Mouse (Mus musculus) heart, postnatal 4 days (tissue): ENCODE data around the gene Slc22a14. TPM values are rescaled to one million over a fixed set of nuclear protein-coding genes. Genes with fewer than 3 reads are reported as not detected.
"Not testable (repeated sequence)": the region's sequence is repeated elsewhere in the genome, so short reads cannot be mapped to it uniquely, and the experiment has no call there.

Source experiments
- DNase-seq: peaks from one replicate; pipeline ENCODE4 v3.0.0; 2021
- total RNA-seq, 2 experiments: library from RNA; stranded (reverse); gene quantifications; 2 replicates each; pipeline ENCODE4 v1.2.3; 2021

Slc22a14 gene
- total RNA-seq, 2 experiments from 2014 or later = 0.27 TPM; not detected in 1

- no peak for DNase-seq
Measured at GRCm38 (mm10) chr9:119256161-119256560, 109.2 kb downstream of the Slc22a14 start.

- DNase-seq = no peak
Measured at GRCm38 (mm10) chr9:119255096-119255495, 110.3 kb downstream of the Slc22a14 start.

- no peak for DNase-seq
Measured at GRCm38 (mm10) chr9:119254187-119254586, 111.2 kb downstream of the Slc22a14 start.

GRCm38 (mm10) chr9:119247996-119248395 lies 117.4 kb downstream of the Slc22a14 start:
- no peak for DNase-seq

GRCm38 (mm10) chr9:119246826-119247225 lies 118.5 kb downstream of the Slc22a14 start:
- DNase-seq = peak; percentile 58

GRCm38 (mm10) chr9:119243981-119244380 lies 121.4 kb downstream of the Slc22a14 start:
- DNase-seq = no peak

- no peak for DNase-seq
Measured at GRCm38 (mm10) chr9:119241169-119241865, 124.0 kb downstream of the Slc22a14 start.

GRCm38 (mm10) chr9:119240286-119240997 lies 124.9 kb downstream of the Slc22a14 start:
- no peak for DNase-seq

GRCm38 (mm10) chr9:119239274-119239673 lies 126.1 kb downstream of the Slc22a14 start:
- no peak for DNase-seq

- DNase-seq = no peak
Measured at GRCm38 (mm10) chr9:119238796-119239195, 126.6 kb downstream of the Slc22a14 start.

GRCm38 (mm10) chr9:119231552-119231951 lies 133.8 kb downstream of the Slc22a14 start:
- no peak for DNase-seq

- DNase-seq = no peak
Measured at GRCm38 (mm10) chr9:119230829-119231228, 134.5 kb downstream of the Slc22a14 start.

- DNase-seq = no peak
Measured at GRCm38 (mm10) chr9:119220249-119220648, 145.1 kb downstream of the Slc22a14 start.

GRCm38 (mm10) chr9:119219667-119220066 lies 145.7 kb downstream of the Slc22a14 start:
- no peak for DNase-seq

- DNase-seq = not testable (repeated sequence)
Measured at GRCm38 (mm10) chr9:119215341-119215740, 150.0 kb downstream of the Slc22a14 start.

- no peak for DNase-seq
Measured at GRCm38 (mm10) chr9:119214601-119215000, 150.8 kb downstream of the Slc22a14 start.

- no peak for DNase-seq
Measured at GRCm38 (mm10) chr9:119212996-119213395, 152.4 kb downstream of the Slc22a14 start.

GRCm38 (mm10) chr9:119208998-119209397 lies 156.4 kb downstream of the Slc22a14 start, which contains the start of gene Slc22a13:
TSS of gene Slc22a13 (minus strand) at chr9:119209098.
- no peak for DNase-seq

GRCm38 (mm10) chr9:119207113-119207512 lies 158.2 kb downstream of the Slc22a14 start:
- DNase-seq = no peak

GRCm38 (mm10) chr9:119206666-119207065 lies 158.7 kb downstream of the Slc22a14 start:
- no peak for DNase-seq

- no peak for DNase-seq
Measured at GRCm38 (mm10) chr9:119205756-119206155, 159.6 kb downstream of the Slc22a14 start.

- DNase-seq = no peak
Measured at GRCm38 (mm10) chr9:119203617-119204016, 161.7 kb downstream of the Slc22a14 start.

GRCm38 (mm10) chr9:119201653-119202052 lies 163.7 kb downstream of the Slc22a14 start:
- DNase-seq = no peak
